Mouse (Mus musculus) embryonic facial prominence, embryonic 13.5 days (tissue): ENCODE results near the gene Myrf. TPM values are rescaled to one million over a fixed set of nuclear protein-coding genes. Genes with fewer than 3 reads are reported as not detected.

Experiments
- ATAC-seq: fragments of 200-750 bp; cut with Nextera tagmentation; 2 replicates; pipeline ENCODE4 v1.8.0; 2017; ENCODE audit warnings: low read depth; ENCODE audit not compliant: insufficient number of reproducible peaks, insufficient read depth, low FRiP score, low TSS enrichment
- H3K27ac ChIP-seq: fragments of 300-500 bp; sonication (generic); 2 replicates; pipeline ENCODE4 v1.5.1; 2015; ENCODE audit warnings: moderate library complexity, mild to moderate bottlenecking, inconsistent platforms
- H3K27me3 ChIP-seq: fragments of 300-500 bp; sonication (generic); 2 replicates; pipeline ENCODE4 v1.6.1; 2015; ENCODE audit warnings: mild to moderate bottlenecking, inconsistent platforms
- H3K36me3 ChIP-seq: fragments of 300-500 bp; sonication (generic); 2 replicates; pipeline ENCODE4 v1.6.1; 2015; ENCODE audit warnings: mild to moderate bottlenecking, inconsistent platforms
- H3K4me1 ChIP-seq: fragments of 300-500 bp; sonication (generic); 2 replicates; pipeline ENCODE4 v1.6.1; 2015; ENCODE audit warnings: inconsistent platforms
- H3K4me2 ChIP-seq: fragments of 300-500 bp; sonication (generic); 2 replicates; pipeline ENCODE4 v1.6.1; 2015; ENCODE audit warnings: moderate library complexity, mild to moderate bottlenecking, inconsistent platforms
- H3K4me3 ChIP-seq: fragments of 300-500 bp; sonication (generic); 2 replicates; pipeline ENCODE4 v1.5.1; 2015; ENCODE audit warnings: mild to moderate bottlenecking, inconsistent platforms
- H3K9ac ChIP-seq: fragments of 300-500 bp; sonication (generic); 2 replicates; pipeline ENCODE4 v1.6.1; 2015; ENCODE audit warnings: mild to moderate bottlenecking, inconsistent platforms
- H3K9me3 ChIP-seq: fragments of 300-500 bp; sonication (generic); 2 replicates; pipeline ENCODE4 v1.6.1; 2016; ENCODE audit warnings: inconsistent platforms
- WGBS: fragments of 180-500 bp; shearing (Covaris S2); methylation state at CpG from one replicate; pipeline ENCODE4 v1.1.7; 2015; ENCODE audit warnings: mixed read lengths; 5-methylcytosine and 5-hydroxymethylcytosine counted together
- polyA plus RNA-seq: library from polyadenylated mRNA; unstranded; fragments of >200 nt; fragmentation: Nextera tagmentation; extraction: Ambion mirVana; gene quantifications from 2 replicates; pipeline ENCODE4 v1.2.1, GENCODE M21; 2015

Gene Myrf
- polyA plus RNA-seq, 1 experiment from 2014 or later, result 0.91 TPM

DNA sequence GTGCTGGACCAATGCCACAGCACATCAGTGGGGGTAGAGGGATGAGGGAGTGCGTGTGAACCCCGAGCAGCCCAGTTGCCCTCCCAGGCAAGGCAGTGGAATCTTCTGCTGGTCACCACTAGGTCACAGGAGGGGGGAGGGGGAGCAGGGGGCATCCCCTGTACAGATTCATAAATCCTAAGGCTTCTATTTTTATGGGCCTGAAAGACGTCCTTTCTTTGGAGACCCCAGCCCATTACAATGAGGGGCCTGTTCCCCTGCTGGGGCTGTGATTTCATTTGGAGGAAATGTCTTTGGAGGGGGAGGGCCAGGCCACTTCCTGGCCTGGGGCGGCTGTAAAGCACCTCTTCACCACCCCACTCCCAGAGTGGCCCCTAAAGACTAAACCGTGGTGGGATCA is 33.5 kb upstream of the Myrf start:
- Histone ChIP-seq H3K4me2 (no peak overlapping the region), H3K36me3 (no peaks in the 10 kb centered on the region), H3K27ac (no peak overlapping the region), H3K9ac (no peak overlapping the region), H3K4me1 (peaks cover 40% of the 10 kb centered on the region), H3K27me3 (0 out of 2 replicates have a peak, but pooled peaks cover 2% of the 10 kb centered on the region), H3K9me3 (no peaks in the 10 kb centered on the region), H3K4me3 (no peak overlapping the region)
- no peak for ATAC-seq
- 24% methylated on average over 5 of the region's 5 CpGs for WGBS

DNA sequence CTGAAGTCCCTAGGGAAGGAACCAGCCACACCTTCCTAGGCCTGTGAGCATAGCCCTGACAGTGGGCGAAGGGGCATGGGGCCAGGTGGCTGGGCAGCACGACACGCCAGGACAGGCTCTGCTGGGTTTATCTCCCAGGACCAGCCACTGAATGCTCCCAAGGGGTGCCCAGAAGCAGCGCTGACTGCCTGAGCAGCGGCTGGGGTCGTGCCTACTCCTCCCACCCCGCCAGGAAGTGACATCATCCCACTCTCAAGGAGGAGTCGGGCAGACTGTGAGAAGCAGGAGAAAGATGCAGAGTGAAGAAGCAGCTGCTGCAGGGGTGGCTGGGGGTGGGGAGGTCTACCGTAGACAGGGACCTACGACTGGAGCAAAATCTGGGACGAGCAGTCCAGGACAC is 32.2 kb upstream of the Myrf start:
- Histone ChIP-seq H3K9ac (0 out of 2 replicates have a peak overlapping the region, but pooled peaks have one; percentile 61), H3K27ac (no peak overlapping the region), H3K27me3 (0 out of 2 replicates have a peak, but pooled peaks cover 2% of the 10 kb centered on the region), H3K9me3 (no peaks in the 10 kb centered on the region), H3K4me2 (peak overlapping the region; percentile 49), H3K4me1 (peaks cover 27% of the 10 kb centered on the region), H3K36me3 (no peaks in the 10 kb centered on the region), H3K4me3 (no peak overlapping the region)
- no peak; the same call in 1 of the 2 replicates for ATAC-seq
- 25% methylated on average over 11 of the region's 11 CpGs for WGBS

DNA sequence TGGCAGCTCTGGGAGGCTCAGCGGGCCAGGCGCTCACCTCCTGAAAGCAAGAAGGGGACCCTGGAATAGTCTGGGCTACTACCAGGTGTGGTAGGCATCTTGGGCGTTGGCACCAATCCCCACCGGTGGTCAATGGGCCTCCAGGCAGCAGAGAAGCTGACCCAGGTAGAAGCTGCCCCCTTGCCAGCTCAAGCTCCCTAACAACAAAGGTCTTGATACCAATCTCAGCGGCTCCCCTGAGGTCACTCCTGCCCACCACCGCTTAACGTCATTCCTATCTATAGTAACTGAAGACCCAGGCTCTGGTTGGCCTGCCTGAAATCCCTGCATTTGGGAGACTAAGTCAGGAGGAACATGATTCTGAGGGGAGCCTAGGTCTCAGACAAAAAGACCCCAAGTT is 31.0 kb upstream of the Myrf start:
- peaks cover 27% of the 10 kb centered on the region for H3K4me1 ChIP-seq
- H3K9ac ChIP-seq, result no peak overlapping the region
- H3K9me3 ChIP-seq, result no peaks in the 10 kb centered on the region
- no peak overlapping the region for H3K4me3 ChIP-seq
- H3K36me3 ChIP-seq, result no peaks in the 10 kb centered on the region
- H3K4me2 ChIP-seq, result no peak overlapping the region
- no peak overlapping the region for H3K27ac ChIP-seq
- no peak for ATAC-seq
- WGBS, result 91% methylated on average over 7 of the region's 7 CpGs
- H3K27me3 ChIP-seq, result 0 out of 2 replicates have a peak, but pooled peaks cover 4% of the 10 kb centered on the region

DNA sequence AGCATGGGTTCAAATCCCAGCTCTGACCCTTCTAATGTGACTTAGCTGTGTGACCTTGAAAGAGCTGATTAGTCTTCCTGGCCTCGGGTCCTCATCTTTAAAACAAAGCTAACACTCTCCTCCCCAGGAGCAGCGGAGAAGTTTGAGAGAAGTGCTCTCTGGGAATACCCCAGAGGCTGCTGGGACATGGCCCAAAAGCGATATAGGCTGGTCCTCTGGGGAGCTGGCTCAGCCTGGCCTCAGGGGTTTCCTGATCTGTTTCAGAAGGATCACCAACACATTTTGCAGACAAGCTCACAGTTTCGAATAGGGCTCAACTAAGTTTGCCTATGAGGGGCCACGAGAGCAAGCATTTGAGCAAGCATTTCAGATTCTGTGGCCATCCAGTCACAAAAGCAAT is 29.8 kb upstream of the Myrf start:
- Histone ChIP-seq H3K9me3 (no peaks in the 10 kb centered on the region), H3K27ac (no peak overlapping the region), H3K36me3 (no peaks in the 10 kb centered on the region), H3K4me2 (no peak overlapping the region), H3K4me1 (peaks cover 33% of the 10 kb centered on the region), H3K4me3 (no peak overlapping the region), H3K27me3 (0 out of 2 replicates have a peak, but pooled peaks cover 4% of the 10 kb centered on the region), H3K9ac (no peak overlapping the region)
- ATAC-seq, result no peak
- 72% methylated on average over 5 of the region's 5 CpGs for WGBS

DNA sequence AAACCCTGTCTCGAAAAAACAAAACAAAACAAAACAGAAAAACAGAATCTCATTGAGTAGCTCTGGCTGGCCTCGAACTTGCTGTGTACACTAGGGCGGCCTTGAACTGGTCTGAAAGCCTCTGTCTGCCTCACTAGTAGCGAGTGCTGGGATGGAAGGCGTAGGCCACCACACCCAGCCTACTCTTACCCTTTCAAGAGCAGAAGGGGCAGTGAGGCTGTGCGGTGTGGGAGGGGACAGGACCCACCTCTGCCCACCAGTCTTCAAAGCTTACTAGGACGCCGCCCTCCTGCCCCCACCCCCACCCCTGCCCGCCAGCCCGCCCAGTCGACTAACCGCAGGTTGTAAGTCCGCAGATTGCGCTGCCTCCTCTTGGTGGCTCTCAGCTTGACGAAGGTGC is 28.3 kb upstream of the Myrf start:
- H3K27ac ChIP-seq, result no peak overlapping the region
- H3K9me3 ChIP-seq, result no peaks in the 10 kb centered on the region
- WGBS, result 89% methylated on average over 15 of the region's 15 CpGs
- no peak overlapping the region for H3K4me3 ChIP-seq
- H3K9ac ChIP-seq, result no peak overlapping the region
- no peak overlapping the region for H3K4me2 ChIP-seq
- peaks cover 28% of the 10 kb centered on the region for H3K4me1 ChIP-seq
- no peak for ATAC-seq
- no peaks in the 10 kb centered on the region for H3K36me3 ChIP-seq
- 0 out of 2 replicates have a peak, but pooled peaks cover 4% of the 10 kb centered on the region for H3K27me3 ChIP-seq

DNA sequence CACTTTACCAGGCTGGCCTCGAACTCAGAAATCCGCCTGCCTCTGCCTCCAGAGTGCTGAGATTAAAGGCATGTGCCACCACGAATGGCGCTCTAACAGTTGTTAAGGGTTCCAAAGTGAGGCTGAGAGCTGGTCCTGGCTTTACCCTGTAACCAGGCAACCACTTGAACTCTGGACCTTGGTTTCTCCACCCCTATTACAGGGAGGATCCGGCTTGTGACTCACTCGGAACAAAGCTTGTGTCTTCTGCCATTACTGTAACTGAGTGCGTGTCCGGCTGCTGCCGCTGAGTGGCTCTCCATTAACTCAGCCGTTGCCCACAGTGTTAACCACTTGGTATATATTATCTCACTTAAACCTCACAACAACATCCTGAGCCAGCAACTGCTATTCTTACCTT is 27.4 kb upstream of the Myrf start:
- WGBS, result 85% methylated on average over 10 of the region's 10 CpGs
- Histone ChIP-seq H3K9ac (no peak overlapping the region), H3K9me3 (no peaks in the 10 kb centered on the region), H3K27me3 (0 out of 2 replicates have a peak, but pooled peaks cover 4% of the 10 kb centered on the region), H3K4me3 (no peak overlapping the region), H3K36me3 (peaks cover under 1% of the 10 kb centered on the region; the same call in 1 of the 2 replicates), H3K4me1 (peaks cover 20% of the 10 kb centered on the region), H3K27ac (no peak overlapping the region), H3K4me2 (no peak overlapping the region)
- ATAC-seq, result no peak

DNA sequence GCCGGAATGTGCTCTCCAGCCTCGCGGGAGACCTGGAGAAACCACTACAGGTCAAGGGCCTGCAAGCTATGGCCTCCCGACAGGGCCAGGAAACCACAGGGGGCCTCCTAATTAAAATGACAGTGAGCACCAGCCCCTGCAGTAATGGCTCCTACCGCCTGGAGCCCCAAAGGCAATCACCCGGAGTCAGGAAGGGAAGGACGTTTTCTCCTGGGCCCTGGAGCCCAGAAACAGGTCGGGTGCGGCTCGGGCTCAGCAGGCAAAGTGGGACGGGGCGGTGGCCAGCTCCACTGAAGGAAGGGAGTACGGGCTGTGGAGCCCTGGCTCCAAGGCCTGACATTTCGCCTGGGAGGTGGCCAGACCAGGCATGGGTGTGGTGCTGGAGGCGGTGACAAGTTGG is 26.5 kb upstream of the Myrf start:
- 0 out of 2 replicates have a peak, but pooled peaks cover 4% of the 10 kb centered on the region for H3K27me3 ChIP-seq

DNA sequence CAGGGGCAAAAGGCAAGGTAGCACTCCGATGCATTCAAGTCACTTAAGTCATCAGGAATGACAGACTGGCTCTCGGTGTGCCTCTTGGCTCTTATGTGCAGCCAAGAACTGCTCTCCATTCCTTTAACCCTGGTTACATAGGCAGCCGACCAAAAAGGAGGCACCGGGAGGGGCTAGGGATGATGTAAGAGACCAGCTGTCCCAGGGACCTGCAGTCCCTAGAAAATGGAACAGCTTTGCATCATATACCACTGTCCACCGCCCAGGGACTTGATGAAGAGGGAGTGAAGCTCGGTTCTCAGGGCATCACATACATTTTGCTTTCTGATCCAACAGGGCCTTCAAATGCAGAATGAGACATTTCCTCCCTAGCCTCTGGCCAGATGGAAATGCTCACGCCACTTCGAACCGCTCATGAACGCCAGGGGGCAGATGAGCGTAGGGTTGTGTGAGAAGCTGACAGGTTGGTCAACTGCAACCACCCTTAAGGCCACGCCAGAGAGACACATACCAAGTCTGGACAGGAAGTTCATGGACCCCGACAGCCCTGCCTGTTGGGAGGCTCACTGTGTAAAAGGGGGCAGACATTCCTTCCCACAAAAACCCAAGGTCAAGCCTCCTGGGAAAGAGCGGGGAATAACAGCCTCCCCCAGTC is 25.8 kb upstream of the Myrf start:
- Histone ChIP-seq H3K27ac (no peak overlapping the region), H3K4me2 (no peak overlapping the region)
- WGBS, result 23% methylated on average over 14 of the region's 14 CpGs

More for the DNA sequence above, 26.5 kb upstream of the Myrf start:
- ATAC-seq, result no peak
- Histone ChIP-seq H3K27ac (peak overlapping the region; percentile 28; the same call in 1 of the 2 replicates), H3K36me3 (peaks cover 3% of the 10 kb centered on the region; the same call in 1 of the 2 replicates), H3K4me2 (no peak overlapping the region; the same call in 1 of the 2 replicates), H3K9me3 (no peaks in the 10 kb centered on the region), H3K4me3 (no peak overlapping the region), H3K4me1 (peaks cover 15% of the 10 kb centered on the region), H3K9ac (0 out of 2 replicates have a peak overlapping the region, but pooled peaks have one; percentile 6)
- 18% methylated on average over 15 of the region's 15 CpGs for WGBS

DNA sequence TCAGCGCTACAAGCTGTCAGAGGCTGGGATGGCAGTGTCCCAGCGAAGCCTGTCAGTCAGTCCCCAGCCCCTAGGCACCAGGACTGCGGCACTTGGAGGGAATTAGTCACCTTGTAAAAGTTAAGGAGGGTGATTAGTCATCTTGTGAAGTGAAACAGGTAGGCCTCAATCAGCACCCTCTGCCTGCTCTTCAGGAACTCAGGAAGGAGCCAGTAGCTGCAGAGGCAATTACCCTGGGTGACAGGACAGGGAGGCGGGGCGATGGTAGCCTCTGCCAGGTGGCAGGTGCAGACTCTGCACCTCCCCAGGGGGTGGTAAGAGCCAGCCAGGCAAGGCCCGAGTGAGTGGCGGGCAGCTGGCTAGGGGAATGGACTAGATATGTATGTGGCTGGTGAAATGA is 20.8 kb upstream of the Myrf start:
- H3K4me2 ChIP-seq, result no peak overlapping the region
- H3K4me1 ChIP-seq, result peaks cover 7% of the 10 kb centered on the region; the same call in 1 of the 2 replicates
- H3K9ac ChIP-seq, result no peak overlapping the region
- peaks cover 7% of the 10 kb centered on the region; the same call in 1 of the 2 replicates for H3K36me3 ChIP-seq
- no peak for ATAC-seq
- whole genome bisulfite sequencing, result 65% methylated on average over 7 of the region's 7 CpGs
- no peak overlapping the region for H3K27ac ChIP-seq
- no peaks in the 10 kb centered on the region for H3K9me3 ChIP-seq
- no peaks in the 10 kb centered on the region for H3K27me3 ChIP-seq
- H3K4me3 ChIP-seq, result no peak overlapping the region

More for the DNA sequence above, 25.8 kb upstream of the Myrf start:
- ATAC-seq, result no peak
- Histone ChIP-seq H3K27me3 (0 out of 2 replicates have a peak, but pooled peaks cover 4% of the 10 kb centered on the region), H3K4me3 (no peak overlapping the region), H3K4me1 (peaks cover 15% of the 10 kb centered on the region), H3K9ac (no peak overlapping the region), H3K9me3 (no peaks in the 10 kb centered on the region), H3K36me3 (peaks cover 3% of the 10 kb centered on the region; the same call in 1 of the 2 replicates)

DNA sequence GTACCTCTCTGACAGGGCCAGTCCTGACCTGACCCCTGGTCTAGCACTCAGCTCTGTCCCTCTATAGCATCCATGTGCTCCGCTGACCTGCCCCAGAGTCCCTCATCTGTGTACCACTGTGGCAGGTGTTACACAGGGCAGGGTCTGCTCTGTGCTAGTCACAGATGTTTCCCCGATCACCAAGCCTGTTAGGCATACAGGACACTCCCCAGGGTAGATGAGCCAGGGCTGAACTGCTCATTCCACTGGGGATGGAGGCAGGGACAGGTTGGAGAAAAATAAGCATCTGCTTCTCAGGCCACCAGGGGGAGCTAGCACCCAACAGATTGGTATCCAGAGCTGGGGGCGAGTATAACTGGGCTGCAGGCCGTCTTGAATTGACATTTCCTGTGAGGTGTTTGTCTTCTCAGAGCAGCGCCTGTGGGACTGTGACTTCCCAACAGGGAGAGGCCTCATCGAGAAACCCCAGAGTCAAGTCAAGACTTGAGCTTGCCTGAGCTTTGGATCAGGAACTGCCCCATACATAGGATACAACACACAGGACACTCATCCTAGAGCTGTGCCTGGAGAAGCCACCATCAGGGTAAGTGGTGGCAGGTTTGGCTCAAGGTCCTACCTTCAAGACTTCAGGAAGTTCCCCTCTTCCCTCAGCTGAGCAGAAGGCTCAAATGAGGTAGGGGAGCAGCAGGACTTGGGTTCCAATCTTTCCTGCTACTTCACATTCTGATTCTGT is 17.9 kb upstream of the Myrf start:
- 0 out of 2 replicates have a peak, but pooled peaks cover 4% of the 10 kb centered on the region for H3K4me1 ChIP-seq
- H3K4me2 ChIP-seq, result no peak overlapping the region
- H3K9me3 ChIP-seq, result no peaks in the 10 kb centered on the region
- H3K4me3 ChIP-seq, result no peak overlapping the region
- peaks cover 7% of the 10 kb centered on the region; the same call in 1 of the 2 replicates for H3K36me3 ChIP-seq
- H3K9ac ChIP-seq, result no peak overlapping the region
- H3K27ac ChIP-seq, result no peak overlapping the region
- ATAC-seq, result no peak
- H3K27me3 ChIP-seq, result no peaks in the 10 kb centered on the region
- 18% methylated on average over 6 of the region's 6 CpGs for WGBS

DNA sequence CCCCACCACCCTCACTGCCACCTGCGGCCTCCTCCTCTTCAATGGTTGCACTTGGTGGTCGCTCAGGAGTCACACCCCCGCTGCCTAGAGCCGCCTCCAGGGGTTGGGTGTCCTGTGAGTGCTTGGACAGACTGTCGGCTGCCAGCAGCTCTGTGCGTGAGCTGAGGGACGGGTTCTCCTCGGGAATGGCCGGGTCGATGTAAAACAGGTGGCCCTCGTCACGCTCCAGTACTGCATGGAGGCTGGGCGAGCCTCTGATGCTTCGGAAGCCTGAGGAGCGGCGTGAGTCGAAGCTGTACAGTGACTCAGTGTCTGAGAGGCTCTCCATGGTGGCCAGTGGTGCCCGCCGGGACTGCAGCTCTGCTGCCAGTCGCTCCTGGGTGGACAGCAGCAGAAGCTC is 7.6 kb upstream of the Myrf start:
- H3K9ac ChIP-seq, result no peak overlapping the region
- peaks cover 21% of the 10 kb centered on the region for H3K4me1 ChIP-seq
- no peaks in the 10 kb centered on the region for H3K27me3 ChIP-seq
- no peak overlapping the region for H3K4me3 ChIP-seq
- H3K9me3 ChIP-seq, result no peaks in the 10 kb centered on the region
- WGBS, result 33% methylated on average over 20 of the region's 20 CpGs
- H3K27ac ChIP-seq, result no peak overlapping the region
- no peaks in the 10 kb centered on the region for H3K36me3 ChIP-seq
- ATAC-seq, result no peak
- H3K4me2 ChIP-seq, result no peak overlapping the region
